Mouse (Mus musculus): ENCODE results near the gene Mybpc1. TPM values are rescaled to one million over a fixed set of nuclear protein-coding genes. Genes with fewer than 3 reads are reported as not detected.
"Not testable (repeated sequence)": the region's sequence is repeated elsewhere in the genome, so short reads cannot be mapped to it uniquely, and the experiment has no call there.

Mybpc1 gene
- total RNA-seq, 4 experiments from 2014 or later: 0.10 to 1.3 (median 0.67) TPM

DNA sequence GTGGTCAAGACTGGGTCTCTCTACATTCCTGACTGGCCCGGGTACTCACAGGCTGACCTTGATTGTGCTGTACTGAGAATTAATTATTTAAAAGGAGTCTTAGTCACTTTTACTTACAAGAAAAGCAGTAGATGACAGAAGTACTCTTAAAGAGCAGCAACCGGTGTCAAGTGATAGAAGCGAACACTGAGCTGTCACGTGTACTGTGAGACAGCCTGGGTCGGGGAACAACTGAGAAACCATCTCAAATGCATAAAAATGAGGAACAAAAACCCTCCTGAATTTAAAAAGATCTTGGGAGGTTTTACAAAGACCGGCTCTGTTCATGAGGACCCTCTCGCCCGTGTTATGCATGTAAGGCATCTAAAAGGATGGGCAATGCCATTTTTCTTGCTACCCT is 112.3 kb downstream of the Mybpc1 start:
- DNase-seq: no peak

GRCm38 (mm10) chr10:88491632-88492031 is 113.3 kb downstream of the Mybpc1 start:
- no peak for DNase-seq

DNA sequence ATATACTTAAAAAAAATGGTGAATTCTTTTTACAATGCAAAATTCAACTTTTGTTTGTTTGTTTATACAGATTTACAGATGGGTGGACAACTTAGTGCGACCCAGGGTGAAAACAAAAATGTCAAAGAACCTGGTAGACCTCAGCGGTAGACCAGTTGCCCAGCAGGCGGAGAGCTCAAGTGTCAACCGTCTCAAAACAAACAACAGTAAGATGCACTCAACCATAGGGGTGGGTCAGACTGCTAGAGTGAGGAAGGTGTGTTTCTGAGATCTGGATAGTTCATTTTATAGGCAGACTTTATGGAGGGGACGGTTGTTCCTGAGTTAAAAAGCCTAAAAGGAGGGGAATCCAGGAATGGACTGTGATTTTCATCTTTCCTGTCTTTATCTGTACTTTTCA is 116.3 kb downstream of the Mybpc1 start:
- no peak for DNase-seq

DNA sequence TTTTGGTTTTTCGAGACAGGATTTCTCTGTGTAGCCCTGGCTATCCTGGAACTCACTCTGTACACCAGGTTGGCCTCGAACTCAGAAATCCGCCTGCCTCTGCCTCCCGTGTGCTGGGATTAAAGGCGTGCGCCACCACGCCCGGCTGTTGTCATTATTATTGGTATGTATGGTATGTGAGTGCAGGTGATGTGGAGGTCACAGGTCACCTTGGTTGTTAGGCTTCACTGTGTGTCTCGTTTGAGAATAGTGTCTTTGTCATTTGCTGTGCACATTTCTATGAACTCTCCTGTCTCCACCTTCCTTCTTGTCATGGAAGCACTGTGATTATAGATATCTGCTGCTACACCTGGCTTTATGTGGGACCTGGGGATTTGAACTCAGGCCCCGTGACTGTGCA is 122.1 kb downstream of the Mybpc1 start:
- not testable (repeated sequence) for DNase-seq

Other genes with a start within 250 kb of the Mybpc1 start
- gene Dram1, start 226.1 kb downstream of the Mybpc1 start, total RNA-seq (2022): 10 to 100 TPM in 2 of 4 experiments, 1 to 10 TPM in 2; 9.3 to 26.6 (median 12.7) TPM
- 10 to 100 TPM; 29.6 to 40.1 (median 34.0) TPM for gene Gnptab, start 226.0 kb downstream of the Mybpc1 start, total RNA-seq (2022)
- 1 to 10 TPM; 1.2 to 3.2 (median 1.7) TPM for gene Sycp3, start 145.6 kb downstream of the Mybpc1 start, total RNA-seq (2022)
- 100 to 1,000 TPM in 3 of 4 experiments, 10 to 100 TPM in 1; 96.9 to 281 (median 196) TPM for gene Chpt1, start 101.1 kb downstream of the Mybpc1 start, total RNA-seq (2022)
- under 1 TPM; 0.17 to 0.81 (median 0.40) TPM for gene Spic, start 79.9 kb upstream of the Mybpc1 start, total RNA-seq (2022)
- 100 to 1,000 TPM in 2 of 4 experiments, 10 to 100 TPM in 2; 95.3 to 107 (median 101) TPM for gene Arl1, start 125.7 kb upstream of the Mybpc1 start, total RNA-seq (2022)
- 10 to 100 TPM; 26.7 to 30.1 (median 28.4) TPM for gene Utp20, start 221.7 kb upstream of the Mybpc1 start, total RNA-seq (2022)

Measured in adrenal gland, adult 8-10 months (tissue).